Mouse (Mus musculus): ENCODE results near the gene Lyve1. TPM values are rescaled to one million over a fixed set of nuclear protein-coding genes. Genes with fewer than 3 reads are reported as not detected.

Gene Lyve1
- total and polyA plus RNA-seq, 3 experiments: not detected

DNA sequence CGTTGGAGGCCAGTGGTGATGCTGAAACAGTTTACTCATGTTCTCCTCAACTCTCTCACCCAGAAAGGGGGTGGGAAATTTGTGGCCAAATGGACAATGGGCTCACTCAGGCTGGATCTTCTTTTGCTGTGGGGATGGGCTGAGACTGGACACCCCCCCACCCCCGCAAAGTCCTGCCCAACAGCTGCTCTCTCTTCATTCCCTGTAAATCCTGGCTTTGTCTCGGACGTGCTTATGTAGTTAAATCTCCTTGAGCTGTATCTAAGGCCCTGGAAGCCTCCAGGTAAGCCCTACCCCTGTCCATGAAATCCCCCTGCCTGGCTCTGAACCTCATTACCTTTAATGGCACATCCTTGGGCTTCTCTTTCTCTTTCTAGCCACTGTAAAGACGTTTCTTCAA, 5.8 kb upstream of the Lyve1 start:
- Histone ChIP-seq H3K4me1 (ENCODE audit: control insufficient read depth in 1 of 2, insufficient read depth in 2 of 2, low read length in 2 of 2) (no peaks in the 10 kb centered on the region), H3K9ac (ENCODE audit: control insufficient read depth, low read depth, low read length, poor library complexity, severe bottlenecking) (no peak overlapping the region), H3K36me3 (ENCODE audit: control insufficient read depth in 1 of 2, insufficient read depth in 2 of 2, low read length in 2 of 2) (no peaks in the 10 kb centered on the region), H3K9me3 (replicated peaks; ENCODE audit: insufficient read depth, low read length) (no peaks in the 10 kb centered on the region), H3K27me3 (ENCODE audit: control insufficient read depth in 1 of 2, insufficient read depth in 2 of 2, low read length in 2 of 2) (peaks cover 3 to 4% of the 10 kb centered on the region in 2 experiments; a peak in 3 of 4 replicates), H3K79me2 (ENCODE audit: control insufficient read depth, insufficient read depth, low read length, poor library complexity) (no peaks in the 10 kb centered on the region), H3K4me3 (ENCODE audit: control insufficient read depth in 1 of 2, insufficient read depth in 1 of 2, low read depth in 2 of 2, low read length in 2 of 2) (no peak overlapping the region), H3K27ac (ENCODE audit: control insufficient read depth, low read depth, low read length) (no peak overlapping the region)
- no peak for DNase-seq (ENCODE audit: low read depth, low spot score)
- TF ChIP-seq CHD1 (IDR thresholded peaks at IDR 0.05; ENCODE audit: low read depth, low read length): no peak
- no peak for TF ChIP-seq NRF1 (IDR thresholded peaks at IDR 0.05; ENCODE audit: insufficient read depth, low read depth, low read length, poor library complexity, severe bottlenecking)
- TF ChIP-seq KAT2A (conservative IDR thresholded peaks at IDR 0.05; ENCODE audit: low read depth, low read length): no peak
- TF ChIP-seq UBTF (IDR thresholded peaks at IDR 0.05; ENCODE audit: borderline replicate concordance, insufficient read depth, low read depth, low read length): no peak
- TF ChIP-seq MXI1 (IDR thresholded peaks at IDR 0.05; ENCODE audit: low read depth, low read length): no peak
- no peak for TF ChIP-seq ELF1 (IDR thresholded peaks at IDR 0.05; ENCODE audit: low read depth, low read length)
- TF ChIP-seq MAFK (IDR thresholded peaks at IDR 0.05; ENCODE audit: borderline replicate concordance, low read depth, low read length): no peak
- TF ChIP-seq MAZ (IDR thresholded peaks at IDR 0.05; ENCODE audit: low read depth, low read length): no peak
- no peak for TF ChIP-seq GATA1 (IDR thresholded peaks at IDR 0.05; ENCODE audit: low read depth, low read length)

DNA sequence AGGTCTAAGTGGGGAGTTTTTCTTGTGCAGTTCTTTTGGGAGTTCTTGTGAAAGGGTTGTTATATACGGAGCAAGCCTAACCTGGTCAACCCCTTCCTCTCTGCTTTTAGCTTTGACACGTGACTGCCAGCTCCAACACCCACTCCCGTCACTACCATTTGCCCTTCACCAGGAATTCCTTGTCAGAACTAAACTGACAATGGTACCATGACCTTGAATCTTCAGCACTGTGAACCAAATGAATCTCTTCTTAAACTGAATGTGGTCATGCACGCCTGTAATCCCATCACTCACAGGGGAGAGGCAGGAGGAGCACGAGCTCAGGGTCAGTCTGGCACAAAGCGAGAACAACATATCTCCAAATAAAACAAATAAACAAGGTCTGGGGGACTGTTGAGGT, 4.1 kb upstream of the Lyve1 start:
- peaks cover 3 to 4% of the 10 kb centered on the region in 2 experiments; a peak in 3 of 4 replicates for H3K27me3 ChIP-seq (ENCODE audit: control insufficient read depth in 1 of 2, insufficient read depth in 2 of 2, low read length in 2 of 2)
- DNase-seq (ENCODE audit: low read depth, low spot score): no peak
- H3K4me1 ChIP-seq (ENCODE audit: control insufficient read depth in 1 of 2, insufficient read depth in 2 of 2, low read length in 2 of 2): no peaks in the 10 kb centered on the region
- no peaks in the 10 kb centered on the region for H3K9me3 ChIP-seq (replicated peaks; ENCODE audit: insufficient read depth, low read length)
- TF ChIP-seq ELF1 (IDR thresholded peaks at IDR 0.05; ENCODE audit: low read depth, low read length): no peak
- no peak for TF ChIP-seq ZMIZ1 (IDR thresholded peaks at IDR 0.05; ENCODE audit: low read depth, low read length)
- no peak for TF ChIP-seq POLR2AphosphoS2 (IDR thresholded peaks at IDR 0.05; ENCODE audit: low read length)
- TF ChIP-seq EP300 (IDR thresholded peaks at IDR 0.05; ENCODE audit: low read depth in 1 of 2, low read length in 2 of 2): no peak
- no peak for TF ChIP-seq UBTF (IDR thresholded peaks at IDR 0.05; ENCODE audit: borderline replicate concordance, insufficient read depth, low read depth, low read length)
- no peak for TF ChIP-seq MAX (IDR thresholded peaks at IDR 0.05; ENCODE audit: low read length)
- no peak for TF ChIP-seq RCOR1 (IDR thresholded peaks at IDR 0.05; ENCODE audit: low read depth, low read length)
- TF ChIP-seq MXI1 (IDR thresholded peaks at IDR 0.05; ENCODE audit: low read depth, low read length): no peak
- TF ChIP-seq MEF2A (IDR thresholded peaks at IDR 0.05; ENCODE audit: extremely low read depth, insufficient replicate concordance, low read depth, low read length, poor library complexity, severe bottlenecking): no peak
- no peak for TF ChIP-seq CHD2 (IDR thresholded peaks at IDR 0.05; ENCODE audit: low read length)
- no peak for TF ChIP-seq ZKSCAN1 (IDR thresholded peaks at IDR 0.05; ENCODE audit: low read depth, low read length)
- no peak for TF ChIP-seq BHLHE40 (IDR thresholded peaks at IDR 0.05; ENCODE audit: borderline replicate concordance, low read depth, low read length)
- TF ChIP-seq TCF12 (IDR thresholded peaks at IDR 0.05; ENCODE audit: low read depth, low read length): no peak
- no peak for TF ChIP-seq TAL1 (IDR thresholded peaks at IDR 0.05; ENCODE audit: low read length)
- TF ChIP-seq KAT2A (conservative IDR thresholded peaks at IDR 0.05; ENCODE audit: low read depth, low read length): no peak
- no peak for TF ChIP-seq GABPA (IDR thresholded peaks at IDR 0.05; ENCODE audit: low read depth, low read length)
- TF ChIP-seq E2F4 (IDR thresholded peaks at IDR 0.05; ENCODE audit: borderline replicate concordance, low read depth, low read length): no peak
- TF ChIP-seq POLR2A (IDR thresholded peaks at IDR 0.05; ENCODE audit: control insufficient read depth in 1 of 2, insufficient read depth in 1 of 2, low read depth in 1 of 2, low read length in 2 of 2, poor library complexity in 1 of 2): no peak
- TF ChIP-seq ZNF384 (IDR thresholded peaks at IDR 0.05; ENCODE audit: low read depth, low read length): no peak
- H3K36me3 ChIP-seq (ENCODE audit: control insufficient read depth in 1 of 2, insufficient read depth in 2 of 2, low read length in 2 of 2): no peaks in the 10 kb centered on the region
- no peak overlapping the region for H3K9ac ChIP-seq (ENCODE audit: control insufficient read depth, low read depth, low read length, poor library complexity, severe bottlenecking)
- H3K27ac ChIP-seq (ENCODE audit: control insufficient read depth, low read depth, low read length): no peak overlapping the region
- H3K79me2 ChIP-seq (ENCODE audit: control insufficient read depth, insufficient read depth, low read length, poor library complexity): no peaks in the 10 kb centered on the region
- H3K4me3 ChIP-seq (ENCODE audit: control insufficient read depth in 1 of 2, insufficient read depth in 1 of 2, low read depth in 2 of 2, low read length in 2 of 2): no peak overlapping the region

Measured in MEL (cell line).